Mouse (Mus musculus) inflammation-experienced regulatory T-cells, adult 6 months (primary cell): Measurements from ENCODE around the gene Rbak. TPM values are rescaled to one million over a fixed set of nuclear protein-coding genes. Genes with fewer than 3 reads are reported as not detected.
A peak's percentile ranks its signal among the peaks of the same experiment; 100 is the strongest.
"Not testable (repeated sequence)": the region's sequence is repeated elsewhere in the genome, so short reads cannot be mapped to it uniquely, and the experiment has no call there.

Experiments
- ATAC-seq: one replicate; pipeline ENCODE4 v1.8.0; 2017
- polyA plus RNA-seq, 3 experiments: library from polyadenylated mRNA; unstranded; fragments of 100-300 nt; shearing (Covaris generic); gene quantifications; one replicate each; pipeline ENCODE4 v1.2.1; 2017

Rbak gene
- polyA plus RNA-seq, 3 experiments from 2014 or later, result 7.2 to 11.8 (median 7.7) TPM

DNA sequence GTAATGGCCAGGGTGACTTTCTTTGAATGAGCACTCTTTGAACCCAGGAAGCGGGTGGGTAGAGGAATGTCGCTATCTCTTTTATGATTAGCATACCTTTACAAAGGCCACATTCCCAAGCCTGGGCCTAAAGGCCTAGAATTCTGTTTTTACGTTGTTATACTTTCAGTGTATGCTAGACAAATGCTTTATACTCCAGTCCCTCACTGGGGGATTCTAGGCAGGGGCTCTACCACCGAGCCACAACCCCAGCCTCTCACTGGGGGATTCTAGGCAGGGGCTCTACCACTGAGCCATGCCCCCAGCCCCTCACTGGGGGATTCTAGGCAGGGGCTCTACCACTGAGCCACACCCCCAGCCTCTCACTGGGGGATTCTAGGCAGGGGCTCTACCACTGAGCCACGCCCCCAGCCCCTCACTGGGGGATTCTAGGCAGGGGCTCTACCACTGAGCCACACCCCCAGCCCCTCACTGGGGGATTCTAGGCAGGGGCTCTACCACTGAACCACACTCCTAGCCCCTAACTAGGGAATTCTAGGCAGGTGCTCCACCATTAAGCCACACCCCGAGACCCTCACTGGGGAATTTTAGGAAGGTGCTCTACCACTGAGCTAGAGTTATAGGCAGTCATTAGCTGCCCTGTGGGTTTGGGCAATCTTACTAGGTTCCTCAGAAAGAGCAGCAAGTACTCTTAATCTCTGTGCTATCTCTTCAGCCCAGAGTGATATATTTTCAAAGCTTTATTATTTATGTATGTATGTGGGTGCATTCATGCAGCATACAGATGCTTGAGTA is 46.2 kb downstream of the Rbak start:
- not testable (repeated sequence) for ATAC-seq

GRCm38 (mm10) chr5:143132935-143133514 is 47.5 kb downstream of the Rbak start:
- peak; percentile 85 for ATAC-seq

GRCm38 (mm10) chr5:143130342-143130741 is 50.2 kb downstream of the Rbak start:
- no peak for ATAC-seq

DNA sequence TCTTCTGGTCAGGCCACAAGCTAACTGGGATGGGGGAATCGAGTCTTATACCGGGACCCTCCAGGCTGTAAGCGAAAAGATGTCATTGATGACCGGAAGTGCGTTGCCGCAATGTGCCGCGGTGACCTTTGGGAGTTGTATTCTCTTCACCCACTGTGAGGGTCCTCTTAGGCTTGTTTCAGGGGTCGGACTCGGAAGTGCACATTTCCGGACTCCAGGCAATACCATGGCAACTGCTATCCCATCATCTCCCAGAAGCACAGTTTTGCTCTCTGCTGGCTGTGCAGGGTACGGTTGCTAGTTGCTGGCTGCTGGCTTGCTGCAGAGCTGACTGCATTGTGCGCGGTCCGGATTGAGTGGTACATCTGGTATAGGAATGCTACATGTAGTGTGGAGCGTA is 51.5 kb downstream of the Rbak start:
- no peak for ATAC-seq

DNA sequence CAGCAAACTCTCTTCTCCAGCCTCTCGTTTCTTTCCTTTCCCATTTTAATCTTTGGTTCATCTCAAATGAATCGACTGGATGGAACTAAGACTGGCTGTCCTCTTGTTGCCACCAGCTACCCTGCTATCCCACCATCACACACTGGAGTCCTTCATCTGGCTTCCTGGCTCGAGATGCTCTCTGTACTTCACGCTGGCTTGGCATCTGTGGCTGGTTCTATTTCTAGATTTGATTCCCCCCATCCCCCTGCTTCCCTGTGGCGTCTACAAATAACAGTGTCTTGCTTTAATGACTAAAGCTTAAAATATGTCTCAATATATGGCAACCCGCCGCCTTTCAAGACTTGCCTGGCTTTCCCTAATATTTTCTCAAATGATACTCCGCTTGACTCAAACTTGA is 52.7 kb downstream of the Rbak start:
- no peak for ATAC-seq

GRCm38 (mm10) chr5:143126908-143127307 is 53.7 kb downstream of the Rbak start:
- ATAC-seq, result no peak

- no peak for ATAC-seq
Observed at GRCm38 (mm10) chr5:143126089-143126488, 54.5 kb downstream of the Rbak start.

DNA sequence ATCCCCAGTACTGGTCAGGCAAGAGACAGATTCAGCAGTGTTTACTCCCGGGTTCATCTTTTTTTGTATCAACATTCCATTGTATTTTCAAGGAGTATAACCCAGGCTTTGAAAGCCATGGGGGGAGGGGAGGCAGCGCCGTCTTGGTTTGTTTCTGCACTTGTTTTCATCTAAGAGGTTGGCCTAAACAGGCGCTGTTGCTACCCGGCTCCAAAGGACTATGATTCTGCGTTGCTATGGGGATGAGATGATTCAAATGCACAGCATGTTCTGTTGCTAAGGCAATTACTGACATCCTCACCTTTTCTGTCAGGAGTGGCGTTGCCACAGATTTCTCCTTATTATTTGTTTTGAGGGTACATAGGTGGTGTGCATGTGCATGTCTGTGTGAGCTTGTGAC is 55.0 kb downstream of the Rbak start:
- ATAC-seq, result no peak

DNA sequence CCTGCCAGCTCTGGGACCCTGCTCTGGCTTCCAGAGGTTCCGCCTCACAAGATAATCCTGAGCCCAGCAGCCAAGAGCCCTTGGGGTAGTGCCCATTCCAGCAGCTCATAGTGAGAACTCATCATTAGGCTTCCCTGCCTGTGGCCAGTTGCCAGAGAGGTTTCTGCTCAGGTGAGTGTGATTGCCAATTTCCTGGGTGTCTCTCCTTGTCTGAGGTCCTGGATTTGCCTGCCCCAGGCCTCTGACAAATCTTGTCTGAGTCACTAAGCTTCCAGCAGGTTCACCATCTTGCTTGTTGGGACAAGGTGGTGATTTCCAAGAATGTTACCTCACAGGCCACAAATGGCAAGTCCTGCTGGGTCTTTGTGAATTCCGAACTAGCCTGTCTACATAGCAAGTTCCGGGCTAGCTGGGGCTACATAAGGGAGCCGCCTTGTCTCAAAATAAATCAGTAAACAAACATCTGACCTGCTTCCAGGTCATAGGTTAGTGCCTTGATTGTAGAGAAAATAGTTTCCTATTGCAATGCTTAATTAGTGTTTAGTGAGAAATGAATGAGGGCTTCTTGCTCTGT is 55.7 kb downstream of the Rbak start:
- ATAC-seq, result no peak

- no peak for ATAC-seq
Observed at GRCm38 (mm10) chr5:143122673-143123072, 57.9 kb downstream of the Rbak start.

Other genes starting within 250 kb of the Rbak start
- gene Fscn1, start 220.4 kb downstream of the Rbak start, polyA plus RNA-seq, result 1 to 10 TPM in 1 of 3 experiments, not detected in 2; 1.2 TPM
- 10 to 100 TPM; 31.4 to 41.7 (median 32.2) TPM for gene Rnf216, start 67.8 kb downstream of the Rbak start, polyA plus RNA-seq
- under 1 TPM in 1 of 3 experiments, not detected in 2; 0.12 TPM for gene Olfr718-ps1, start 33.2 kb downstream of the Rbak start, polyA plus RNA-seq
- gene Spdye4b, start 242 bp upstream of the Rbak start, polyA plus RNA-seq, result not detected
- not detected for gene Spdye4a, start 46.1 kb upstream of the Rbak start, polyA plus RNA-seq
- 1 to 10 TPM; 3.9 to 5.7 (median 4.6) TPM for gene Zfp12, start 54.4 kb upstream of the Rbak start, polyA plus RNA-seq
- gene Zfp316, start 89.2 kb upstream of the Rbak start, polyA plus RNA-seq, result under 1 TPM; 0.16 to 0.40 (median 0.34) TPM
- not detected for gene Zfp853, start 112.8 kb upstream of the Rbak start, polyA plus RNA-seq
- gene E130309D02Rik, start 134.6 kb upstream of the Rbak start, polyA plus RNA-seq, result 1 to 10 TPM; 5.4 to 6.2 (median 5.6) TPM
- gene Zdhhc4, start 148.5 kb upstream of the Rbak start, polyA plus RNA-seq, result 10 to 100 TPM; 52.1 to 67.4 (median 67.2) TPM
- not detected for gene Grid2ip, start 176.6 kb upstream of the Rbak start, polyA plus RNA-seq
- 100 to 1,000 TPM in 1 of 3 experiments, 10 to 100 TPM in 2; 76.8 to 100 (median 78.4) TPM for gene Kdelr2, start 223.1 kb upstream of the Rbak start, polyA plus RNA-seq